Mouse (Mus musculus): ENCODE data around the gene Adgrl3. TPM values are rescaled to one million over a fixed set of nuclear protein-coding genes. Genes with fewer than 3 reads are reported as not detected.

The Adgrl3 gene
- polyA plus RNA-seq, 1 experiment from 2014 or later = 19.4 TPM

- Histone ChIP-seq H3K36me3 (ENCODE audit: control insufficient read depth, insufficient read depth, low read length) (no peaks in the 10 kb centered on the region), H3K4me1 (replicated peaks; ENCODE audit: control insufficient read depth, insufficient read depth, low read length) (no peaks in the 10 kb centered on the region), H3K27ac (ENCODE audit: low read depth, low read length) (no peak overlapping the region), H3K4me3 (ENCODE audit: low read depth, low read length) (no peak overlapping the region), H3K27me3 (ENCODE audit: control insufficient read depth, insufficient read depth, low read length) (no peaks in the 10 kb centered on the region), H3K9me3 (ENCODE audit: control insufficient read depth, low read length) (no peaks in the 10 kb centered on the region), H3K9ac (ENCODE audit: low read length) (no peak overlapping the region), H3K4me2 (ENCODE audit: low read depth, low read length, severe bottlenecking) (no peak overlapping the region)
- WGBS = 6% methylated on average over 1 of the region's 1 CpGs
- DNase-seq (ENCODE audit: low spot score) (no peak), ATAC-seq (replicated peaks; ENCODE audit: low FRiP score) (no peak)
Measured at GRCm38 (mm10) chr5:81405582-81406143, 385.7 kb downstream of the Adgrl3 start.

GRCm38 (mm10) chr5:81417326-81417725, 397.4 kb downstream of the Adgrl3 start:
- no peak overlapping the region for H3K4me2 ChIP-seq (ENCODE audit: low read depth, low read length, severe bottlenecking)
- WGBS = 73% methylated on average over 3 of the region's 3 CpGs
- H3K27me3 ChIP-seq (ENCODE audit: control insufficient read depth, insufficient read depth, low read length) = no peaks in the 10 kb centered on the region
- no peak overlapping the region for H3K27ac ChIP-seq (ENCODE audit: low read depth, low read length)
- H3K9ac ChIP-seq (ENCODE audit: low read length) = no peak overlapping the region
- no peaks in the 10 kb centered on the region for H3K36me3 ChIP-seq (ENCODE audit: control insufficient read depth, insufficient read depth, low read length)
- no peak overlapping the region for H3K4me3 ChIP-seq (ENCODE audit: low read depth, low read length)
- no peak for ATAC-seq (replicated peaks; ENCODE audit: low FRiP score)
- DNase-seq (ENCODE audit: low spot score) = no peak
- H3K4me1 ChIP-seq (replicated peaks; ENCODE audit: control insufficient read depth, insufficient read depth, low read length) = no peaks in the 10 kb centered on the region
- no peaks in the 10 kb centered on the region for H3K9me3 ChIP-seq (ENCODE audit: control insufficient read depth, low read length)

- ATAC-seq (replicated peaks; ENCODE audit: low FRiP score) = no peak
- WGBS = 92% methylated on average over 5 of the region's 5 CpGs
- H3K4me3 ChIP-seq (ENCODE audit: low read depth, low read length) = no peak overlapping the region
- H3K4me2 ChIP-seq (ENCODE audit: low read depth, low read length, severe bottlenecking) = no peak overlapping the region
- H3K9ac ChIP-seq (ENCODE audit: low read length) = no peak overlapping the region
- H3K36me3 ChIP-seq (ENCODE audit: control insufficient read depth, insufficient read depth, low read length) = no peaks in the 10 kb centered on the region
- H3K27me3 ChIP-seq (ENCODE audit: control insufficient read depth, insufficient read depth, low read length) = no peaks in the 10 kb centered on the region
- H3K4me1 ChIP-seq (replicated peaks; ENCODE audit: control insufficient read depth, insufficient read depth, low read length) = no peaks in the 10 kb centered on the region
- DNase-seq (ENCODE audit: low spot score) = no peak
- H3K9me3 ChIP-seq (ENCODE audit: control insufficient read depth, low read length) = no peaks in the 10 kb centered on the region
- H3K27ac ChIP-seq (ENCODE audit: low read depth, low read length) = no peak overlapping the region
Measured at GRCm38 (mm10) chr5:81427393-81427792, 407.5 kb downstream of the Adgrl3 start.

GRCm38 (mm10) chr5:81436375-81436774, 416.4 kb downstream of the Adgrl3 start:
- WGBS = 92% methylated on average over 3 of the region's 3 CpGs
- H3K4me3 ChIP-seq (ENCODE audit: low read depth, low read length) = no peak overlapping the region
- no peaks in the 10 kb centered on the region for H3K4me1 ChIP-seq (replicated peaks; ENCODE audit: control insufficient read depth, insufficient read depth, low read length)
- no peak overlapping the region for H3K27ac ChIP-seq (ENCODE audit: low read depth, low read length)
- H3K9me3 ChIP-seq (ENCODE audit: control insufficient read depth, low read length) = no peaks in the 10 kb centered on the region; the same call in 1 of the 2 replicates
- H3K36me3 ChIP-seq (ENCODE audit: control insufficient read depth, insufficient read depth, low read length) = no peaks in the 10 kb centered on the region
- no peak for ATAC-seq (replicated peaks; ENCODE audit: low FRiP score)
- DNase-seq (ENCODE audit: low spot score) = no peak
- no peak overlapping the region for H3K4me2 ChIP-seq (ENCODE audit: low read depth, low read length, severe bottlenecking)
- no peak overlapping the region for H3K9ac ChIP-seq (ENCODE audit: low read length)
- no peaks in the 10 kb centered on the region for H3K27me3 ChIP-seq (ENCODE audit: control insufficient read depth, insufficient read depth, low read length)

- H3K36me3 ChIP-seq (ENCODE audit: control insufficient read depth, insufficient read depth, low read length) = no peaks in the 10 kb centered on the region
- H3K4me3 ChIP-seq (ENCODE audit: low read depth, low read length) = no peak overlapping the region
- WGBS = 45% methylated on average over 5 of the region's 5 CpGs
- ATAC-seq (replicated peaks; ENCODE audit: low FRiP score) (no peak), DNase-seq (ENCODE audit: low spot score) (no peak)
- H3K4me2 ChIP-seq (ENCODE audit: low read depth, low read length, severe bottlenecking) = no peak overlapping the region
- no peaks in the 10 kb centered on the region for H3K4me1 ChIP-seq (replicated peaks; ENCODE audit: control insufficient read depth, insufficient read depth, low read length)
- H3K27me3 ChIP-seq (ENCODE audit: control insufficient read depth, insufficient read depth, low read length) = no peaks in the 10 kb centered on the region
- no peaks in the 10 kb centered on the region; the same call in 1 of the 2 replicates for H3K9me3 ChIP-seq (ENCODE audit: control insufficient read depth, low read length)
- H3K9ac ChIP-seq (ENCODE audit: low read length) = no peak overlapping the region
- H3K27ac ChIP-seq (ENCODE audit: low read depth, low read length) = no peak overlapping the region
Measured at GRCm38 (mm10) chr5:81442150-81442549, 422.2 kb downstream of the Adgrl3 start.

GRCm38 (mm10) chr5:81465971-81466370, 446.0 kb downstream of the Adgrl3 start:
- 84% methylated on average over 4 of the region's 4 CpGs for WGBS
- Histone ChIP-seq H3K36me3 (ENCODE audit: control insufficient read depth, insufficient read depth, low read length) (no peaks in the 10 kb centered on the region), H3K4me1 (replicated peaks; ENCODE audit: control insufficient read depth, insufficient read depth, low read length) (no peaks in the 10 kb centered on the region), H3K27me3 (ENCODE audit: control insufficient read depth, insufficient read depth, low read length) (no peaks in the 10 kb centered on the region), H3K9me3 (ENCODE audit: control insufficient read depth, low read length) (no peaks in the 10 kb centered on the region), H3K4me3 (ENCODE audit: low read depth, low read length) (no peak overlapping the region), H3K27ac (ENCODE audit: low read depth, low read length) (no peak overlapping the region), H3K9ac (ENCODE audit: low read length) (no peak overlapping the region), H3K4me2 (ENCODE audit: low read depth, low read length, severe bottlenecking) (no peak overlapping the region)
- DNase-seq (ENCODE audit: low spot score) (no peak), ATAC-seq (replicated peaks; ENCODE audit: low FRiP score) (no peak)

- no peak for ATAC-seq (replicated peaks; ENCODE audit: low FRiP score)
- H3K4me2 ChIP-seq (ENCODE audit: low read depth, low read length, severe bottlenecking) = no peak overlapping the region
- H3K4me1 ChIP-seq (replicated peaks; ENCODE audit: control insufficient read depth, insufficient read depth, low read length) = no peaks in the 10 kb centered on the region
- 94% methylated on average over 2 of the region's 2 CpGs for WGBS
- H3K36me3 ChIP-seq (ENCODE audit: control insufficient read depth, insufficient read depth, low read length) = no peaks in the 10 kb centered on the region
- H3K4me3 ChIP-seq (ENCODE audit: low read depth, low read length) = no peak overlapping the region
- H3K27ac ChIP-seq (ENCODE audit: low read depth, low read length) = no peak overlapping the region
- H3K9ac ChIP-seq (ENCODE audit: low read length) = no peak overlapping the region
- no peaks in the 10 kb centered on the region for H3K27me3 ChIP-seq (ENCODE audit: control insufficient read depth, insufficient read depth, low read length)
- DNase-seq (ENCODE audit: low spot score) = no peak
- no peaks in the 10 kb centered on the region for H3K9me3 ChIP-seq (ENCODE audit: control insufficient read depth, low read length)
Measured at GRCm38 (mm10) chr5:81474681-81475080, 454.7 kb downstream of the Adgrl3 start.

- no peaks in the 10 kb centered on the region for H3K27me3 ChIP-seq (ENCODE audit: control insufficient read depth, insufficient read depth, low read length)
- no peak for DNase-seq (ENCODE audit: low spot score)
Measured at GRCm38 (mm10) chr5:81475406-81475805, 455.5 kb downstream of the Adgrl3 start.

GRCm38 (mm10) chr5:81475971-81476606, 456.2 kb downstream of the Adgrl3 start:
- Histone ChIP-seq H3K27me3 (ENCODE audit: control insufficient read depth, insufficient read depth, low read length) (no peaks in the 10 kb centered on the region), H3K9ac (ENCODE audit: low read length) (no peak overlapping the region), H3K27ac (ENCODE audit: low read depth, low read length) (no peak overlapping the region), H3K36me3 (ENCODE audit: control insufficient read depth, insufficient read depth, low read length) (no peaks in the 10 kb centered on the region), H3K4me2 (ENCODE audit: low read depth, low read length, severe bottlenecking) (no peak overlapping the region), H3K9me3 (ENCODE audit: control insufficient read depth, low read length) (no peaks in the 10 kb centered on the region), H3K4me1 (replicated peaks; ENCODE audit: control insufficient read depth, insufficient read depth, low read length) (no peaks in the 10 kb centered on the region), H3K4me3 (ENCODE audit: low read depth, low read length) (no peak overlapping the region)
- ATAC-seq (replicated peaks; ENCODE audit: low FRiP score) (no peak), DNase-seq (ENCODE audit: low spot score) (no peak)
- 72% methylated on average over 8 of the region's 8 CpGs for WGBS

More at GRCm38 (mm10) chr5:81475406-81475805, 455.5 kb downstream of the Adgrl3 start:
- 86% methylated on average over 3 of the region's 3 CpGs for WGBS
- H3K36me3 ChIP-seq (ENCODE audit: control insufficient read depth, insufficient read depth, low read length) = no peaks in the 10 kb centered on the region
- no peak overlapping the region for H3K27ac ChIP-seq (ENCODE audit: low read depth, low read length)
- H3K4me2 ChIP-seq (ENCODE audit: low read depth, low read length, severe bottlenecking) = no peak overlapping the region
- H3K9me3 ChIP-seq (ENCODE audit: control insufficient read depth, low read length) = no peaks in the 10 kb centered on the region
- no peaks in the 10 kb centered on the region for H3K4me1 ChIP-seq (replicated peaks; ENCODE audit: control insufficient read depth, insufficient read depth, low read length)
- no peak overlapping the region for H3K4me3 ChIP-seq (ENCODE audit: low read depth, low read length)
- H3K9ac ChIP-seq (ENCODE audit: low read length) = no peak overlapping the region
- ATAC-seq (replicated peaks; ENCODE audit: low FRiP score) = no peak
